Mouse (Mus musculus) heart, postnatal 4 days (tissue): ENCODE measurements at regions not wholly inside any gene's neighbourhood (a gene's known extent, or its start where the extent isn't known, plus 50 kb on each side); places are given as distances from the start of the nearest gene placed in this dataset.

Experiments
- DNase-seq: peaks from one replicate; pipeline ENCODE4 v3.0.0; 2021

- no peak for DNase-seq
Observed at GRCm38 (mm10) chr11:113183556-113183955, 401.5 kb downstream of the Sox9 start.

GRCm38 (mm10) chr11:113184095-113184494 is 402.1 kb downstream of the Sox9 start:
- DNase-seq: no peak

GRCm38 (mm10) chr11:113187407-113187806 is 405.4 kb downstream of the Sox9 start:
- DNase-seq: no peak

GRCm38 (mm10) chr11:113188263-113188920 is 406.4 kb downstream of the Sox9 start:
- DNase-seq: no peak

- no peak for DNase-seq
Observed at GRCm38 (mm10) chr11:113190006-113190405, 408.0 kb downstream of the Sox9 start.

GRCm38 (mm10) chr11:113190520-113190919 is 408.5 kb downstream of the Sox9 start:
- no peak for DNase-seq

GRCm38 (mm10) chr11:113191006-113191405 is 409.0 kb downstream of the Sox9 start:
- no peak for DNase-seq

- no peak for DNase-seq
Observed at GRCm38 (mm10) chr11:113192086-113192856, 410.2 kb downstream of the Sox9 start.

- no peak for DNase-seq
Observed at GRCm38 (mm10) chr11:113194144-113194827, 412.3 kb downstream of the Sox9 start.
